Mouse (Mus musculus) heart, postnatal 0 days (tissue): Measurements from ENCODE around the gene Hs3st6. TPM values are rescaled to one million over a fixed set of nuclear protein-coding genes. Genes with fewer than 3 reads are reported as not detected.

Source experiments
- ATAC-seq: fragments of 200-750 bp; cut with Nextera tagmentation; 2 replicates; pipeline ENCODE4 v1.8.0; 2017; ENCODE audit warnings: low read depth, moderate number of reproducible peaks, moderate library complexity; ENCODE audit not compliant: insufficient read depth
- DNase-seq: peaks from one replicate; pipeline ENCODE4 v3.0.0-alpha.2; 2016; ENCODE audit warnings: low spot score
- H3K27ac ChIP-seq: fragments of 300-500 bp; sonication (generic); 2 replicates; pipeline ENCODE4 v1.5.1; 2014; ENCODE audit warnings: low read depth, mild to moderate bottlenecking
- H3K27me3 ChIP-seq: fragments of 300-500 bp; sonication (generic); 2 replicates; pipeline ENCODE4 v1.6.1; 2014; ENCODE audit warnings: low read length, mixed read lengths; ENCODE audit not compliant: control insufficient read depth, insufficient read depth
- H3K36me3 ChIP-seq: fragments of 300-500 bp; sonication (generic); replicated peaks from 2 replicates; pipeline ENCODE4 v1.6.1; 2014; ENCODE audit warnings: low read length, mixed read lengths; ENCODE audit not compliant: control insufficient read depth, insufficient read depth
- H3K4me1 ChIP-seq: fragments of 300-500 bp; sonication (generic); 2 replicates; pipeline ENCODE4 v1.6.1; 2014; ENCODE audit warnings: antibody characterized with exemption; ENCODE audit not compliant: control insufficient read depth, insufficient read depth
- H3K4me2 ChIP-seq: fragments of 300-500 bp; sonication (generic); 2 replicates; pipeline ENCODE4 v1.6.1; 2014; ENCODE audit warnings: low read depth, mild to moderate bottlenecking, low read length, moderate library complexity
- H3K4me3 ChIP-seq: fragments of 300-500 bp; sonication (generic); 2 replicates; pipeline ENCODE4 v1.5.1; 2014; ENCODE audit warnings: low read depth, low read length
- H3K9ac ChIP-seq: fragments of 300-500 bp; sonication (generic); replicated peaks from 2 replicates; pipeline ENCODE4 v1.6.1; 2014; ENCODE audit warnings: low read depth, low read length, mixed read lengths
- H3K9me3 ChIP-seq: fragments of 300-500 bp; sonication (generic); replicated peaks from 2 replicates; pipeline ENCODE4 v1.6.1; 2016; ENCODE audit warnings: low read length; ENCODE audit not compliant: control insufficient read depth
- CTCF ChIP-seq: IDR thresholded peaks from 2 replicates; pipeline ENCODE4 v1.5.1; 2016; ENCODE audit warnings: antibody characterized with exemption, control low read depth, low read depth
- EP300 ChIP-seq: IDR thresholded peaks from 2 replicates; pipeline ENCODE4 v1.6.1; 2016; ENCODE audit warnings: antibody characterized with exemption, low read depth
- WGBS: fragments of 180-500 bp; shearing (Covaris S2); extraction: QIAGEN DNeasy Blood & Tissue Kit; methylation state at CpG from one replicate; pipeline ENCODE4 v1.1.7; 2014; 5-methylcytosine and 5-hydroxymethylcytosine counted together
- polyA plus RNA-seq: library from polyadenylated mRNA; unstranded; fragments of >200 nt; fragmentation: Nextera tagmentation; extraction: Ambion mirVana; gene quantifications from 2 replicates; pipeline ENCODE4 v1.2.1, GENCODE M21; 2015
- total RNA-seq: library from RNA; depleted of rRNA; stranded (reverse); fragments of >200 nt; gene quantifications from 2 replicates; pipeline ENCODE4 v1.2.3, GENCODE M21; 2014; ENCODE audit warnings: low replicate concordance

The Hs3st6 gene
- total and polyA plus RNA-seq, 2 experiments from 2014 or later: 0.14 to 0.23 TPM

DNA sequence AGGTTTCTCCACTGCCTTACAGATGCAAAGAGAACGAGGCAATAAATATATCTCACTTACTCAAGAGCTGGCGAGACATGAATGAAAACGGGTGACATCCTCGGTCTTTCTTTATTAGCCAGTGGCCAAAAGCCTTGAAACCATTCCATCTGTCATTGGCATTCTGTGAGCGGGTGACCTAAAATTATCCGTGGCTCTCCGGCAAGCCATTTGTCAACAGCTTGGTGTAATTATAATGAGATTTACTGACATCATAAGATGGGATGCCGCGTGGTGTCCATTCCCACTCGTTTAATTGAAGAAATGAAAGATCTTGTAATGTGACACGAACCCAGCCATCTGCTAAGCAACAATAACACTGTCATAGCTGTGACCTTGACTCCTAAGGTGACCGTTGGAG is 42.0 kb downstream of the Hs3st6 start:
- H3K27me3 ChIP-seq: no peaks in the 10 kb centered on the region
- H3K9ac ChIP-seq: no peak overlapping the region
- ATAC-seq (no peak), DNase-seq (no peak)
- no peaks in the 10 kb centered on the region for H3K4me1 ChIP-seq
- H3K4me2 ChIP-seq: no peak overlapping the region
- no peaks in the 10 kb centered on the region for H3K9me3 ChIP-seq
- H3K4me3 ChIP-seq: no peak overlapping the region
- no peak for TF ChIP-seq EP300
- no peak for TF ChIP-seq CTCF
- WGBS: 62% methylated on average over 12 of the region's 12 CpGs
- H3K36me3 ChIP-seq: no peaks in the 10 kb centered on the region
- H3K27ac ChIP-seq: no peak overlapping the region

DNA sequence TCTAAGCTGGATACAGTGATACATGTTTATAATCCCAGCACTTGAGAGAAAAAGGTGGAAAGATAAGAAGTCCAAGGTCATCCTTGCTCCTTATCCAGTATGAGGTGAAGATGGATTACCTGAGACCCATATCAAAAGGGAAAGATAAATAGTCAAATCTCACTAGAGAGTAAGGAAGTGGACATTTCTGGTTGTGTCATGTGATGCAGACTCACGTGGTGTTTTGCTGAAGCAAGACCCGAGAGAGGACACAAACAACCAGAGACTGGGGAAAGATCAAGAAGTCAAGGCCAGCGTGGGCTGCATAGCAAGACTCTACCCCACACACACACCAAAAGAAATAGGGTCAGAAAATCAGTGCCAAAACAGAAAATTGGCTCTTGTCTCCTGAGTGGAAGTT is 44.2 kb downstream of the Hs3st6 start:
- TF ChIP-seq EP300: no peak
- TF ChIP-seq CTCF: no peak
- Histone ChIP-seq H3K4me2 (no peak overlapping the region), H3K4me1 (no peaks in the 10 kb centered on the region), H3K27ac (no peak overlapping the region), H3K9me3 (no peaks in the 10 kb centered on the region), H3K27me3 (no peaks in the 10 kb centered on the region), H3K4me3 (no peak overlapping the region), H3K9ac (no peak overlapping the region), H3K36me3 (no peaks in the 10 kb centered on the region)
- DNase-seq: no peak
- ATAC-seq: no peak
- WGBS: 61% methylated on average over 3 of the region's 3 CpGs

- Histone ChIP-seq H3K4me2 (no peak overlapping the region), H3K4me1 (no peaks in the 10 kb centered on the region), H3K27ac (no peak overlapping the region), H3K9me3 (no peaks in the 10 kb centered on the region), H3K27me3 (no peaks in the 10 kb centered on the region; the same call in 1 of the 2 replicates), H3K9ac (no peak overlapping the region), H3K4me3 (no peak overlapping the region), H3K36me3 (no peaks in the 10 kb centered on the region)
- TF ChIP-seq EP300 (no peak), CTCF (no peak)
- 53% methylated on average over 9 of the region's 9 CpGs for WGBS
- ATAC-seq (no peak), DNase-seq (no peak)
These were observed 45.4 kb downstream of the Hs3st6 start for GRCm38 (mm10) chr17:24798229-24798628.

- 80% methylated on average over 4 of the region's 4 CpGs for WGBS
- DNase-seq: no peak
- Histone ChIP-seq H3K4me2 (no peak overlapping the region), H3K27ac (no peak overlapping the region), H3K4me1 (no peaks in the 10 kb centered on the region; the same call in 1 of the 2 replicates), H3K27me3 (peaks cover 5% of the 10 kb centered on the region), H3K9ac (no peak overlapping the region), H3K36me3 (no peaks in the 10 kb centered on the region), H3K9me3 (no peaks in the 10 kb centered on the region), H3K4me3 (no peak overlapping the region)
- no peak for ATAC-seq
- no peak for TF ChIP-seq EP300
- TF ChIP-seq CTCF: no peak
These were observed 46.7 kb downstream of the Hs3st6 start for GRCm38 (mm10) chr17:24799476-24799875.

DNA sequence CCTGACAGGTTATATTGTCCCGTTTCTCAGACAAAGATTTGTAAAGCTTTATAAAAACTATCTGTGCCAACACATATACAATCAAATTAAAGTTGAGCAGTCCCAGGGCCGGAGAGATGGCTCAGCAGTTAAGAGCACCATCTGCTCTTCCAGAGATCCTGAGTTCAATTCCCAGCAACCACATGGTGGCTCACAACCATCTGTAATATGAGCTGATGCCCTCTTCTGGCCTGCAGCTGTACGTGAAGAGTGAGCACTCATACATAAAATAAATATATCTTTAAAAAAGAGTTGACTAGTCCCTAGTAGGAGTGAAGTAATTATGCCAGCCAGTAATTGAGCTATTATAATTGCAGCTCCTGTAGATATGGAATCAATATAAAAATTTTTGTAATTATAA is 47.7 kb downstream of the Hs3st6 start:
- Histone ChIP-seq H3K27ac (no peak overlapping the region), H3K4me2 (no peak overlapping the region), H3K9me3 (no peaks in the 10 kb centered on the region), H3K9ac (no peak overlapping the region), H3K4me1 (no peaks in the 10 kb centered on the region; the same call in 1 of the 2 replicates), H3K36me3 (no peaks in the 10 kb centered on the region), H3K27me3 (peaks cover 13% of the 10 kb centered on the region), H3K4me3 (no peak overlapping the region)
- DNase-seq (no peak), ATAC-seq (no peak)
- WGBS: 61% methylated on average over 3 of the region's 3 CpGs
- TF ChIP-seq EP300 (no peak), CTCF (no peak)
